Mouse (Mus musculus) embryonic facial prominence, embryonic 14.5 days (tissue): Measurements from ENCODE around the gene Casp2. TPM values are rescaled to one million over a fixed set of nuclear protein-coding genes. Genes with fewer than 3 reads are reported as not detected.

Experiments
- ATAC-seq: fragments of 200-750 bp; cut with Nextera tagmentation; 2 replicates; pipeline ENCODE4 v1.8.0; 2017; ENCODE audit warnings: low read depth, moderate number of reproducible peaks, moderate TSS enrichment
- DNase-seq: peaks from one replicate; pipeline ENCODE4 v3.0.0-alpha.2; 2015; ENCODE audit warnings: low spot score
- H3K27ac ChIP-seq: fragments of 300-500 bp; sonication (generic); replicated peaks from 2 replicates; pipeline ENCODE4 v1.5.1; 2014; ENCODE audit warnings: low read depth, mild to moderate bottlenecking, low read length, moderate library complexity
- H3K27me3 ChIP-seq: fragments of 300-500 bp; sonication (generic); replicated peaks from 2 replicates; pipeline ENCODE4 v1.6.1; 2014; ENCODE audit warnings: low read length; ENCODE audit not compliant: control insufficient read depth, insufficient read depth
- H3K36me3 ChIP-seq: fragments of 300-500 bp; sonication (generic); 2 replicates; pipeline ENCODE4 v1.6.1; 2014; ENCODE audit warnings: low read length, mixed read lengths; ENCODE audit not compliant: control insufficient read depth, insufficient read depth
- H3K4me1 ChIP-seq: fragments of 300-500 bp; sonication (generic); 2 replicates; pipeline ENCODE4 v1.6.1; 2014; ENCODE audit warnings: antibody characterized with exemption, low read length; ENCODE audit not compliant: control insufficient read depth, insufficient read depth
- H3K4me2 ChIP-seq: fragments of 300-500 bp; sonication (generic); 2 replicates; pipeline ENCODE4 v1.6.1; 2014; ENCODE audit warnings: low read depth, mild to moderate bottlenecking, low read length, moderate library complexity, mixed read lengths
- H3K4me3 ChIP-seq: fragments of 300-500 bp; sonication (generic); 2 replicates; pipeline ENCODE4 v1.5.1; 2014; ENCODE audit warnings: low read depth, mild to moderate bottlenecking, low read length
- H3K9ac ChIP-seq: fragments of 300-500 bp; sonication (generic); 2 replicates; pipeline ENCODE4 v1.6.1; 2014; ENCODE audit warnings: low read depth, mild to moderate bottlenecking, low read length, moderate library complexity, mixed read lengths
- H3K9me3 ChIP-seq: fragments of 300-500 bp; sonication (generic); 2 replicates; pipeline ENCODE4 v1.6.1; 2016; ENCODE audit warnings: low read length; ENCODE audit not compliant: control insufficient read depth
- WGBS: fragments of 180-500 bp; shearing (Covaris S2); extraction: QIAGEN DNeasy Blood & Tissue Kit; methylation state at CpG from one replicate; pipeline ENCODE4 v1.1.7; 2014; 5-methylcytosine and 5-hydroxymethylcytosine counted together
- polyA plus RNA-seq: library from polyadenylated mRNA; unstranded; fragments of >200 nt; fragmentation: Nextera tagmentation; extraction: Ambion mirVana; gene quantifications from 2 replicates; pipeline ENCODE4 v1.2.1, GENCODE M21; 2014

Gene Casp2
- polyA plus RNA-seq, 1 experiment from 2014 or later: 38.6 TPM

GRCm38 (mm10) chr6:42241311-42242045 is 23.3 kb upstream of the Casp2 start:
- H3K4me2 ChIP-seq: no peak overlapping the region
- H3K4me3 ChIP-seq: no peak overlapping the region
- no peak for ATAC-seq
- H3K4me1 ChIP-seq: no peaks in the 10 kb centered on the region
- 57% methylated on average over 6 of the region's 6 CpGs for WGBS
- no peaks in the 10 kb centered on the region for H3K27me3 ChIP-seq
- peak; percentile 24 for DNase-seq
- no peak overlapping the region for H3K27ac ChIP-seq
- H3K9ac ChIP-seq: no peak overlapping the region
- H3K9me3 ChIP-seq: no peaks in the 10 kb centered on the region
- no peaks in the 10 kb centered on the region for H3K36me3 ChIP-seq

- ATAC-seq: peak; percentile 100
- Histone ChIP-seq H3K36me3 (no peaks in the 10 kb centered on the region), H3K4me1 (no peaks in the 10 kb centered on the region), H3K9me3 (no peaks in the 10 kb centered on the region), H3K27me3 (no peaks in the 10 kb centered on the region), H3K9ac (peak within 1 kb of the TSS; percentile 59), H3K4me3 (peak within 1 kb of the TSS; percentile 44), H3K4me2 (peak within 1 kb of the TSS; percentile 73), H3K27ac (no peak within 1 kb of the TSS)
- DNase-seq: peak; percentile 94
- 3% methylated on average over 28 of the region's 28 CpGs for WGBS
Observed at GRCm38 (mm10) chr6:42245711-42246353, 19.0 kb upstream of the Casp2 start, which contains the start of gene Gstk1. Gene Gstk1 (plus strand): TSS chr6:42245935.

GRCm38 (mm10) chr6:42247173-42247572 is 17.6 kb upstream of the Casp2 start:
- Histone ChIP-seq H3K4me1 (no peaks in the 10 kb centered on the region), H3K27me3 (no peaks in the 10 kb centered on the region), H3K27ac (no peak overlapping the region), H3K4me2 (peak overlapping the region; percentile 13; the same call in 1 of the 2 replicates), H3K9ac (no peak overlapping the region), H3K9me3 (no peaks in the 10 kb centered on the region), H3K36me3 (no peaks in the 10 kb centered on the region), H3K4me3 (peak overlapping the region; percentile 7; the same call in 1 of the 2 replicates)
- DNase-seq (peak; percentile 11), ATAC-seq (0 out of 2 replicates have a peak, but pooled peaks have one; percentile 28)
- WGBS: 12% methylated on average over 8 of the region's 8 CpGs

GRCm38 (mm10) chr6:42247981-42248380 is 16.8 kb upstream of the Casp2 start:
- DNase-seq (no peak), ATAC-seq (no peak)
- Histone ChIP-seq H3K27ac (no peak overlapping the region), H3K36me3 (no peaks in the 10 kb centered on the region), H3K4me1 (no peaks in the 10 kb centered on the region), H3K9me3 (no peaks in the 10 kb centered on the region), H3K9ac (no peak overlapping the region), H3K4me3 (no peak overlapping the region), H3K27me3 (no peaks in the 10 kb centered on the region), H3K4me2 (no peak overlapping the region)
- WGBS: 96% methylated on average over 1 of the region's 1 CpGs

- ATAC-seq: no peak
- Histone ChIP-seq H3K4me3 (no peak overlapping the region), H3K4me1 (no peaks in the 10 kb centered on the region), H3K4me2 (no peak overlapping the region), H3K27me3 (no peaks in the 10 kb centered on the region), H3K9ac (no peak overlapping the region), H3K9me3 (no peaks in the 10 kb centered on the region), H3K36me3 (no peaks in the 10 kb centered on the region), H3K27ac (no peak overlapping the region)
- no peak for DNase-seq
- 89% methylated on average over 4 of the region's 4 CpGs for WGBS
Observed at GRCm38 (mm10) chr6:42251791-42252190, 13.0 kb upstream of the Casp2 start.

- Histone ChIP-seq H3K9me3 (no peaks in the 10 kb centered on the region), H3K27ac (no peak overlapping the region), H3K4me1 (peaks cover 4% of the 10 kb centered on the region; the same call in 1 of the 2 replicates), H3K4me2 (no peak overlapping the region), H3K36me3 (no peaks in the 10 kb centered on the region), H3K9ac (no peak overlapping the region), H3K4me3 (no peak overlapping the region), H3K27me3 (no peaks in the 10 kb centered on the region)
- 84% methylated on average over 2 of the region's 2 CpGs for WGBS
- ATAC-seq (no peak), DNase-seq (no peak)
Observed at GRCm38 (mm10) chr6:42253103-42253502, 11.7 kb upstream of the Casp2 start.

- ATAC-seq: peak; percentile 60; the same call in 1 of the 2 replicates
Observed at GRCm38 (mm10) chr6:42257303-42257863, 7.4 kb upstream of the Casp2 start.

GRCm38 (mm10) chr6:42260430-42260829 is 4.4 kb upstream of the Casp2 start:
- H3K9ac ChIP-seq: no peak overlapping the region
- peaks cover 8% of the 10 kb centered on the region; the same call in 1 of the 2 replicates for H3K4me1 ChIP-seq
- ATAC-seq (no peak), DNase-seq (no peak)
- H3K27ac ChIP-seq: no peak overlapping the region
- no peak overlapping the region for H3K4me2 ChIP-seq
- H3K27me3 ChIP-seq: no peaks in the 10 kb centered on the region
- H3K4me3 ChIP-seq: no peak overlapping the region
- no peaks in the 10 kb centered on the region for H3K9me3 ChIP-seq
- no peaks in the 10 kb centered on the region for H3K36me3 ChIP-seq
- WGBS: 54% methylated on average over 6 of the region's 6 CpGs

More at GRCm38 (mm10) chr6:42257303-42257863, 7.4 kb upstream of the Casp2 start:
- Histone ChIP-seq H3K4me2 (peak overlapping the region; percentile 26; the same call in 1 of the 2 replicates), H3K27me3 (no peaks in the 10 kb centered on the region), H3K4me1 (peaks cover 4% of the 10 kb centered on the region; the same call in 1 of the 2 replicates), H3K27ac (no peak overlapping the region), H3K9ac (no peak overlapping the region), H3K4me3 (no peak overlapping the region), H3K9me3 (no peaks in the 10 kb centered on the region), H3K36me3 (no peaks in the 10 kb centered on the region)
- WGBS: 12% methylated on average over 11 of the region's 11 CpGs
- DNase-seq: peak; percentile 63
